Mouse (Mus musculus): ENCODE data around the gene Lcn10.

DNA sequence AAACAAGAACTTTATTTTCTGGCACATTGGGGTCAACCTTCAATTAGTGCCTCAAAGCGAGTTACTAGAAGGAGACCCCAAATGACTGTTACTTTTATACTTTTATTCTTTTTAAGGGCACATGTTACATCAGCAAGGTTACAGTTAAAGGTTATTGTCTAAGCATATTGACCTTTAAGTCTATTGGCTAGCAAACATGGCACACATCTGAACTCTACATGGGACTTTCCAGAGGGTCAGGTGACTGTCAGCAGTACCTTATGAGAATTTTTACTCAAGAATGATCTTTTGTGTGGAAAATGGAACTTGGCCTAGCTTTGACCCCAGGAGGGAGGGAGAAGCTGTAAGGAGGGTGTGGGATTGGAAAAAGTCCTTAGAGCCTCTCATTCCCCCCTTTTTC lies 16.0 kb upstream of the Lcn10 start:
- TF ChIP-seq GATA1 (IDR thresholded peaks at IDR 0.05; ENCODE audit: low read length) (no peak), TAL1 (IDR thresholded peaks at IDR 0.05; ENCODE audit: low read length) (no peak)

Measured in erythroblast, embryonic 14.5 days (primary cell).